Mouse (Mus musculus): ENCODE measurements at regions not wholly inside any gene's neighbourhood (a gene's known extent, or its start where the extent isn't known, plus 50 kb on each side); places are given as distances from the start of the nearest gene placed in this dataset.
A peak's percentile ranks its signal among the peaks of the same experiment; 100 is the strongest.

DNA sequence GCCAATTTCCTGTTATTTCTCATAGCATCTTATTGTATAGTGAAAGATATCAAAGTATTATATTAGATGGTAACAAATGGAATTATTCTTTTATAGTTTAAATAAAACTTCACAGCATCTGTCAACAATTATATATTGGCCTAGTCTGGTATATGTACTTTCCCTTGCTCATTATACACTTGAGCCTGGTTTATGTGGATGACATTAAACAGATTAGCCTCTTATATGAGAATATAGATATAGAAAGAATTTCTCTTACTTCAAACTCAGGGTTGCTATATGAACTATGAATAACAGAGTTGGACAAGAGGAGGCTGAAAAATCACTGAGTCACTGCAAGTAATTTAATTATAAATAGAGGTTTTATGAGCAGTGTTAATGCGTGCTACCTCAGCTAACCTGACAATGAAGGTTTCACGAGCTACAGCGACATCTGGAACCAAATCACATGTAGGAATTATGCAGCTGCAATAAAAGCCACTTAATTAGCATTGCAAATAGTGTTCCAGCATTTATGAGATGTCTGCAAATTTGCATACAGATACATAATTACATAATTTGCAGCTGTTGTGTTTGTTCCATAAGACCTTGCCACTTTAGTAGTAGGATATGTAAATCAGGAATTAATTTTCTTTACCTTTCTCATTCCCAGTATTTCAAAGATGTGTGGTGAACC, 452.9 kb upstream of the Frg1 start:
- no peak overlapping the region for H3K4me2 ChIP-seq (ENCODE audit: low read depth, low read length, severe bottlenecking)
- H3K9me3 ChIP-seq (ENCODE audit: control insufficient read depth, low read length): no peaks in the 10 kb centered on the region
- no peaks in the 10 kb centered on the region for H3K36me3 ChIP-seq (ENCODE audit: control insufficient read depth, insufficient read depth, low read length)
- WGBS: 77% methylated on average over 3 of the region's 3 CpGs
- no peak overlapping the region for H3K27ac ChIP-seq (ENCODE audit: low read depth, low read length)
- no peak overlapping the region for H3K9ac ChIP-seq (ENCODE audit: low read length)
- H3K27me3 ChIP-seq (ENCODE audit: control insufficient read depth, insufficient read depth, low read length): no peaks in the 10 kb centered on the region
- no peaks in the 10 kb centered on the region for H3K4me1 ChIP-seq (replicated peaks; ENCODE audit: control insufficient read depth, insufficient read depth, low read length)
- H3K4me3 ChIP-seq (ENCODE audit: low read depth, low read length): no peak overlapping the region
- DNase-seq (ENCODE audit: low spot score): no peak
- no peak for ATAC-seq (replicated peaks; ENCODE audit: low FRiP score)

DNA sequence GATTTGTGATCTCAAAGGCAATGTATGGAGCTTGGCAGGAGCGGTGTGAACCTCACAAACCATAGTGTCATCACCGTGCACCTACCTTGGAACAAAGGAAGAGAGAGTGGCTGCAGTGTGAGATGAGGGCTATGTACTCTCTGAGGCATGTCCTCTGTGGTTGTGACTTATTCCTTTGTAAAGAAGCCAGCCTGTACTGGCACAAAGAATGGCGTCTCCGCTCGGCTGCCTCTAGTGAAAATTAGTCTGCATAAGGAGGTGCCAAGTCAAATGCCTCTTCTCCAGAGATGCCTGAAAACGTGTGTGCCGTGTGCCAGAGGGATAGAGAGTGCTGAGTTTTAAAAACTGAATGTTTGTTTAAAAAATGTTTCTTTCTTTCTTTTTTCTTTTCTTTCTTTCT, 444.0 kb upstream of the Frg1 start:
- no peaks in the 10 kb centered on the region for H3K27me3 ChIP-seq (ENCODE audit: control insufficient read depth, insufficient read depth, low read length)
- WGBS: 91% methylated on average over 7 of the region's 7 CpGs
- H3K36me3 ChIP-seq (ENCODE audit: control insufficient read depth, insufficient read depth, low read length): no peaks in the 10 kb centered on the region
- H3K4me1 ChIP-seq (replicated peaks; ENCODE audit: control insufficient read depth, insufficient read depth, low read length): no peaks in the 10 kb centered on the region
- DNase-seq (ENCODE audit: low spot score): no peak
- H3K4me3 ChIP-seq (ENCODE audit: low read depth, low read length): no peak overlapping the region
- H3K9me3 ChIP-seq (ENCODE audit: control insufficient read depth, low read length): no peaks in the 10 kb centered on the region
- no peak overlapping the region for H3K4me2 ChIP-seq (ENCODE audit: low read depth, low read length, severe bottlenecking)
- no peak for ATAC-seq (replicated peaks; ENCODE audit: low FRiP score)
- no peak overlapping the region for H3K9ac ChIP-seq (ENCODE audit: low read length)
- H3K27ac ChIP-seq (ENCODE audit: low read depth, low read length): no peak overlapping the region

DNA sequence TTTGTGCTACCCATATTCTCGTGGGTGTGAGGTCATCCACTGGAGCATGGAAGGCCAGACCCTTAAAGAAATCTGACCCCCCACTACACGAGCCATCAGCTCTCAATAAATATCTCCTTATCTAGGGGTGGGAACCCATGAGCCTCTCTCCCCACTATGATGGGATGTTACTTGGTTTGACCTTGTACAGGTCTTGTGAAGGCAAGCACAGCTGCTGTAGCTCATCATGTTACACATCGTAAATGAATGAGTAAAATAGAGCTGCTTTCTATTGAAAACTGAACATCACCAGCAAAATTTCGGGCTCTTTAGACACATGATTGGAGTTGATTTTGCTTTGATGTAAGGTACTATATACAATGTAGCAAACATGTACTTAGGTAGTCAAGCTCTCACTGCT, 414.8 kb upstream of the Frg1 start:
- H3K4me3 ChIP-seq (ENCODE audit: low read depth, low read length): no peak overlapping the region
- no peak overlapping the region for H3K27ac ChIP-seq (ENCODE audit: low read depth, low read length)
- H3K27me3 ChIP-seq (ENCODE audit: control insufficient read depth, insufficient read depth, low read length): no peaks in the 10 kb centered on the region
- no peak overlapping the region for H3K9ac ChIP-seq (ENCODE audit: low read length)
- no peak for DNase-seq (ENCODE audit: low spot score)
- 82% methylated on average over 4 of the region's 4 CpGs for WGBS
- no peak overlapping the region for H3K4me2 ChIP-seq (ENCODE audit: low read depth, low read length, severe bottlenecking)
- ATAC-seq (replicated peaks; ENCODE audit: low FRiP score): no peak
- no peaks in the 10 kb centered on the region for H3K36me3 ChIP-seq (ENCODE audit: control insufficient read depth, insufficient read depth, low read length)
- no peaks in the 10 kb centered on the region for H3K9me3 ChIP-seq (ENCODE audit: control insufficient read depth, low read length)
- no peaks in the 10 kb centered on the region for H3K4me1 ChIP-seq (replicated peaks; ENCODE audit: control insufficient read depth, insufficient read depth, low read length)

DNA sequence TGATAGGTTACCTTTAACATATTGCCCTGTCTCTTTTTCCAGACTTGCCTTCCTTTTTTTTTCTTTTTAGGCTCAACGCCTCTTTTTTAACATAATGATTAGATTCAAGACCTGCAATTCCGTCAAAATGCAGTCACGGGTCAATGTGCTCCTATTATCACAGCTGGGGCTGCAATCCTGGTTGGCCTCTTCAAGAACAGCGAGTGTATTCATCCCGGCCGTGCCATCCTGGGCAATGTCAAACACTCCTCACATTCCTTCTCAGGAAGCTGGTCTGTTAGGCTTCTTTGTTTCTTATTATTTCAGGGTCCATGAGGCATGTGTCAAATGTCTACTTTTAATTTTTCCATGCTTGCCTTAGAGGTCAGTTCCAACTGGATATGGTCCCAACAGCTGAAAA, 413.5 kb upstream of the Frg1 start:
- Histone ChIP-seq H3K4me1 (replicated peaks; ENCODE audit: control insufficient read depth, insufficient read depth, low read length) (no peaks in the 10 kb centered on the region), H3K9me3 (ENCODE audit: control insufficient read depth, low read length) (no peaks in the 10 kb centered on the region), H3K27ac (ENCODE audit: low read depth, low read length) (no peak overlapping the region), H3K36me3 (ENCODE audit: control insufficient read depth, insufficient read depth, low read length) (no peaks in the 10 kb centered on the region), H3K4me3 (ENCODE audit: low read depth, low read length) (no peak overlapping the region), H3K9ac (ENCODE audit: low read length) (no peak overlapping the region), H3K27me3 (ENCODE audit: control insufficient read depth, insufficient read depth, low read length) (no peaks in the 10 kb centered on the region), H3K4me2 (ENCODE audit: low read depth, low read length, severe bottlenecking) (no peak overlapping the region)
- WGBS: 66% methylated on average over 6 of the region's 6 CpGs
- DNase-seq (ENCODE audit: low spot score): peak; percentile 52
- no peak for ATAC-seq (replicated peaks; ENCODE audit: low FRiP score)

DNA sequence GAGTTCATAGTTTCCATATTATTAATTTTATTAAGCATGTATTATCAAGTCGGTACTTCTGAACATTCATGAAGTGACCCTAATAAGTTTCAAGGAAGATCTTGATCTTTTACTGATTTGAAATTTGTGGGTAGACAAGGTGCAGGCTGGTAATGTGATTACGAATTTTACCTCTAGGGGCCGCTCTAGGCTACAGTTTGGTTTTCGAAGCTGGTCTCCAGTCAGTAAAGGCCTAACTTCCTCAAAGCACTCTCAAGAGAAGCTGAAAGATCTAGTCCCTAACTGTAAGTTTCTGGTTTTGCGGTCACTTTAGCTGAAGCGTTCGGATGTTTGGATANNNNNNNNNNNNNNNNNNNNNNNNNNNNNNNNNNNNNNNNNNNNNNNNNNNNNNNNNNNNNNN, 408.1 kb upstream of the Frg1 start:
- H3K9ac ChIP-seq (ENCODE audit: low read length): no peak overlapping the region
- H3K9me3 ChIP-seq (ENCODE audit: control insufficient read depth, low read length): no peaks in the 10 kb centered on the region
- no peaks in the 10 kb centered on the region for H3K4me1 ChIP-seq (replicated peaks; ENCODE audit: control insufficient read depth, insufficient read depth, low read length)
- DNase-seq (ENCODE audit: low spot score): peak; percentile 80
- H3K4me2 ChIP-seq (ENCODE audit: low read depth, low read length, severe bottlenecking): no peak overlapping the region
- no peaks in the 10 kb centered on the region for H3K27me3 ChIP-seq (ENCODE audit: control insufficient read depth, insufficient read depth, low read length)
- no peak overlapping the region for H3K4me3 ChIP-seq (ENCODE audit: low read depth, low read length)
- no peak overlapping the region for H3K27ac ChIP-seq (ENCODE audit: low read depth, low read length)
- peak; percentile 55; the same call in 1 of the 2 replicates for ATAC-seq (replicated peaks; ENCODE audit: low FRiP score)
- no peaks in the 10 kb centered on the region for H3K36me3 ChIP-seq (ENCODE audit: control insufficient read depth, insufficient read depth, low read length)
- WGBS: 24% methylated on average over 7 of the region's 7 CpGs

DNA sequence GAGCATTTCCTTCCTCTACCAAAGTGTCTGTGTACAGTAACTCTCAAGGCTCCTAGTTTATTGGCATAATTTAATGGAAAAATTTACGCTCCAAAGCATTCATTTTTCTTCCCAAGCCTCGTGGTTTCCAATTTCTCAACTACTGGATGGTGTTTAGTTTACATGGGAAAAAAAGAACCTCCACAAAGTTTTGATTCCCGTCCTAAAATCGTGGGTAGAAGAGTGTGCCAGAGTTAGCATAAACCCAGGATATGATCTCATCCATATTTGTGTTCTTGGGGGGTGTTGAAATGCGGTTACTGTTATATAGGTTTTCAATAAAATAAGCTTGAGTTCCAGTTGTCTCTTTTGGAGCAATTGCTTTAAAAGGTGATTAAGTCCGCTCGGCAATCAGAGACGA, 406.2 kb upstream of the Frg1 start:
- Histone ChIP-seq H3K27ac (ENCODE audit: low read depth, low read length) (no peak overlapping the region), H3K36me3 (ENCODE audit: control insufficient read depth, insufficient read depth, low read length) (no peaks in the 10 kb centered on the region), H3K4me3 (ENCODE audit: low read depth, low read length) (no peak overlapping the region), H3K9me3 (ENCODE audit: control insufficient read depth, low read length) (no peaks in the 10 kb centered on the region), H3K4me2 (ENCODE audit: low read depth, low read length, severe bottlenecking) (no peak overlapping the region), H3K9ac (ENCODE audit: low read length) (no peak overlapping the region), H3K27me3 (ENCODE audit: control insufficient read depth, insufficient read depth, low read length) (no peaks in the 10 kb centered on the region), H3K4me1 (replicated peaks; ENCODE audit: control insufficient read depth, insufficient read depth, low read length) (no peaks in the 10 kb centered on the region)
- no peak for ATAC-seq (replicated peaks; ENCODE audit: low FRiP score)
- DNase-seq (ENCODE audit: low spot score): no peak
- 91% methylated on average over 8 of the region's 8 CpGs for WGBS

DNA sequence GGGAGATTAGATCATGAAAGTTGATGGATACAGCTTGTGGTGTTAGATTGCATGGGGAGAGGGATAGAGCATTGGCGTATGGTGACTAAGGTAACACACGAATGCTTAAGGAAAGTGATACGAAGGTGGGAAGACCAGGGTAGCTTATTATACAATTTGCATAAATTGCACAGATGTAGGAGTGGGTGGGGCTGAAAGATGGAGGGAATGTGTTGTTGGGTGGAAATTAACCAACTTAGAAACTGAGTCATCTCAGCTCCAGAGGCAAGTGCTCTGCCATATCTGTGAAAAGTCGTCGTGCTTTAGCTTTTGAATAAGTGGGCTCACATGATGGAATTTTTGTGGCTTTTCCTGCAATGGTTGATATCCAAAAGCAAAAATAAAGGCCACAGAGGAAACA, 404.8 kb upstream of the Frg1 start:
- Histone ChIP-seq H3K4me1 (replicated peaks; ENCODE audit: control insufficient read depth, insufficient read depth, low read length) (no peaks in the 10 kb centered on the region), H3K4me3 (ENCODE audit: low read depth, low read length) (no peak overlapping the region), H3K36me3 (ENCODE audit: control insufficient read depth, insufficient read depth, low read length) (no peaks in the 10 kb centered on the region), H3K9ac (ENCODE audit: low read length) (no peak overlapping the region), H3K27ac (ENCODE audit: low read depth, low read length) (no peak overlapping the region), H3K27me3 (ENCODE audit: control insufficient read depth, insufficient read depth, low read length) (no peaks in the 10 kb centered on the region), H3K4me2 (ENCODE audit: low read depth, low read length, severe bottlenecking) (no peak overlapping the region), H3K9me3 (ENCODE audit: control insufficient read depth, low read length) (no peaks in the 10 kb centered on the region)
- DNase-seq (ENCODE audit: low spot score) (no peak), ATAC-seq (replicated peaks; ENCODE audit: low FRiP score) (no peak)
- WGBS: 94% methylated on average over 5 of the region's 5 CpGs

DNA sequence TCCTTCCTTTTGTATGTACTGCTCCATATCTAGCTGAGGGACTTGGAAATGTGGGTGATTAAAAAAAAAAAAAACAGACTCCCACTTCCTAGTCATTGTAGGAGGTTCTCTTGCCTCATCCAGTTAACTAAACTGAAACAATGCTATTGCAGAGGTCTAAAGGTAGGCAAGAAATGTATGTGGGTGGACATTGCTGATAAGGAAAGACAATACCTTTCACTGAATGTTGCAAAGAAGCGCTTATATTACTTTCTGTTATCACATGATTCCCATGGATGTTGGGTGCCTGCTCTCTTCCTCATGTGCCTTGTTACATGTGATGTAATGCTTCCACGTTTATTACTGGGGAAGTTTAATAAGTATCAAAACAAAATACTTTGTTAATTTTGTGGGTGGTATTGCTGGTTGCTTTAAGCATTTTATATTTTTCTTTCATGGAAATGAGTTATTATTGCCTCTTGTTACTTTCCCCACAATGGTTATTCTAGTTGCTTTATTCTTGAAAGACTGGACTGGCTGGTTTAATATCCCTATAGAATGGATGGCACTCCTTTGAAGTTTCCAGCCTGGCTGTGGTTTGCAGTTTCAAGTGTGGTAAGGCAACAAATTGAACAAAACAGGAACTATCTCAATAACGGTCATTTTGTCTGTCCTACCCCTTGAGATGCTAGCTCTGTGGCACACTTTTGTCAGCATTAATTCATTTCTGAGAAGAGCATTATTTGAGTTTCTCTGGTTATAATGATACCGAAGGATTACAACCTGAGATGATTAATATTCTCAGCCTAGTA, 403.9 kb upstream of the Frg1 start:
- no peak overlapping the region for H3K4me3 ChIP-seq (ENCODE audit: low read depth, low read length)
- no peak overlapping the region for H3K27ac ChIP-seq (ENCODE audit: low read depth, low read length)
- H3K4me2 ChIP-seq (ENCODE audit: low read depth, low read length, severe bottlenecking): no peak overlapping the region
- no peaks in the 10 kb centered on the region for H3K9me3 ChIP-seq (ENCODE audit: control insufficient read depth, low read length)
- ATAC-seq (replicated peaks; ENCODE audit: low FRiP score) (no peak), DNase-seq (ENCODE audit: low spot score) (no peak)
- no peaks in the 10 kb centered on the region for H3K27me3 ChIP-seq (ENCODE audit: control insufficient read depth, insufficient read depth, low read length)
- H3K36me3 ChIP-seq (ENCODE audit: control insufficient read depth, insufficient read depth, low read length): no peaks in the 10 kb centered on the region
- 83% methylated on average over 4 of the region's 4 CpGs for WGBS
- H3K9ac ChIP-seq (ENCODE audit: low read length): no peak overlapping the region
- H3K4me1 ChIP-seq (replicated peaks; ENCODE audit: control insufficient read depth, insufficient read depth, low read length): no peaks in the 10 kb centered on the region

DNA sequence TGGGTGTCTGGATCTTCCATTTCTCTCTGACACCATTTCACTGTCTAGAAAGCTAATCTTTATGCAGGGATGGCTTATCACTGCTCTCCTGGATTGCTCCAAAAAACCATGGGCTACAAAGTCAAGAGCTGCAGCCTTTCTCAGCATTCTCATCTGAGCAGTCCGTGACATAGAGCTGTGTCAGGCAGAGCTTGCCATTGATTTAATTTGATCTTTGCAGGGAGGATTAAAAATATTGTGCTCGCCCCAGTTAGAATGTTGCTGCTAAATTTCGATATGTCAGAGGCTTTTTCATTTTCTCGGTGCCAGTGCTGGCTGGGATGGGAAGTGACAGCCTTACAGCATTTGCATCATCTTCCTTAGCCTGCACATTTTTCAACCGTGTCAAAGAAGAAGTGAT, 401.7 kb upstream of the Frg1 start:
- H3K27ac ChIP-seq (ENCODE audit: low read depth, low read length): no peak overlapping the region
- no peak for ATAC-seq (replicated peaks; ENCODE audit: low FRiP score)
- H3K9ac ChIP-seq (ENCODE audit: low read length): no peak overlapping the region
- no peak for DNase-seq (ENCODE audit: low spot score)
- no peaks in the 10 kb centered on the region for H3K36me3 ChIP-seq (ENCODE audit: control insufficient read depth, insufficient read depth, low read length)
- H3K9me3 ChIP-seq (ENCODE audit: control insufficient read depth, low read length): no peaks in the 10 kb centered on the region
- no peak overlapping the region for H3K4me2 ChIP-seq (ENCODE audit: low read depth, low read length, severe bottlenecking)
- H3K27me3 ChIP-seq (ENCODE audit: control insufficient read depth, insufficient read depth, low read length): no peaks in the 10 kb centered on the region
- H3K4me3 ChIP-seq (ENCODE audit: low read depth, low read length): no peak overlapping the region
- 70% methylated on average over 5 of the region's 5 CpGs for WGBS
- H3K4me1 ChIP-seq (replicated peaks; ENCODE audit: control insufficient read depth, insufficient read depth, low read length): no peaks in the 10 kb centered on the region
